Mouse (Mus musculus) thymus, adult 2 months (tissue): ENCODE measurements around the gene 1700122O11Rik. TPM values are rescaled to one million over a fixed set of nuclear protein-coding genes. Genes with fewer than 3 reads are reported as not detected.

Source experiments
- DNase-seq: peaks from one replicate; pipeline ENCODE4 v3.0.0; 2021
- H3K27ac ChIP-seq: fragments of 200-500 bp; 2 replicates; pipeline ENCODE4 v1.5.1; 2012; ENCODE audit warnings: low read length, control low read depth; ENCODE audit not compliant: control insufficient read depth, insufficient read depth
- H3K27me3 ChIP-seq: fragments of 200-500 bp; 2 replicates; pipeline ENCODE4 v1.6.1; 2012; ENCODE audit warnings: mild to moderate bottlenecking, low read length, moderate library complexity, mixed read lengths; ENCODE audit not compliant: control insufficient read depth, insufficient read depth
- H3K36me3 ChIP-seq: fragments of 200-500 bp; 2 replicates; pipeline ENCODE4 v1.6.1; 2012; ENCODE audit warnings: mild to moderate bottlenecking, low read length, moderate library complexity; ENCODE audit not compliant: control insufficient read depth, insufficient read depth
- H3K4me1 ChIP-seq: fragments of 200-500 bp; replicated peaks from 2 replicates; pipeline ENCODE4 v1.6.1; 2012; ENCODE audit warnings: low read length; ENCODE audit not compliant: control insufficient read depth, insufficient read depth
- H3K4me3 ChIP-seq: fragments of 200-500 bp; 2 replicates; pipeline ENCODE4 v1.5.1; 2012; ENCODE audit warnings: mild to moderate bottlenecking, low read length, control low read depth, moderate library complexity; ENCODE audit not compliant: control insufficient read depth, insufficient read depth
- CTCF ChIP-seq: fragments of 200-500 bp; IDR thresholded peaks from 2 replicates; pipeline ENCODE4 v1.5.1; 2012; ENCODE audit warnings: mild to moderate bottlenecking, control low read depth, low read length, moderate library complexity, borderline replicate concordance; ENCODE audit not compliant: control insufficient read depth, poor library complexity, insufficient read depth; ENCODE audit errors: extremely low read depth
- POLR2A ChIP-seq: fragments of 200-500 bp; IDR thresholded peaks from 2 replicates; pipeline ENCODE4 v1.6.1; 2012; ENCODE audit warnings: mild to moderate bottlenecking, low read length, control low read depth, moderate library complexity; ENCODE audit not compliant: control insufficient read depth, poor library complexity, insufficient read depth; ENCODE audit errors: extremely low read depth
- WGBS: fragments of 180-500 bp; shearing (Covaris S2); methylation state at CpG from one replicate; pipeline ENCODE4 v1.1.7; 2018; 5-methylcytosine and 5-hydroxymethylcytosine counted together
- polyA plus RNA-seq: library from polyadenylated mRNA; depleted of rRNA; stranded (reverse); fragments of >200 nt; gene quantifications from 2 replicates; pipeline ENCODE4 v1.2.3, GENCODE M21; 2012

1700122O11Rik gene
- polyA plus RNA-seq, 1 experiment: not detected

DNA sequence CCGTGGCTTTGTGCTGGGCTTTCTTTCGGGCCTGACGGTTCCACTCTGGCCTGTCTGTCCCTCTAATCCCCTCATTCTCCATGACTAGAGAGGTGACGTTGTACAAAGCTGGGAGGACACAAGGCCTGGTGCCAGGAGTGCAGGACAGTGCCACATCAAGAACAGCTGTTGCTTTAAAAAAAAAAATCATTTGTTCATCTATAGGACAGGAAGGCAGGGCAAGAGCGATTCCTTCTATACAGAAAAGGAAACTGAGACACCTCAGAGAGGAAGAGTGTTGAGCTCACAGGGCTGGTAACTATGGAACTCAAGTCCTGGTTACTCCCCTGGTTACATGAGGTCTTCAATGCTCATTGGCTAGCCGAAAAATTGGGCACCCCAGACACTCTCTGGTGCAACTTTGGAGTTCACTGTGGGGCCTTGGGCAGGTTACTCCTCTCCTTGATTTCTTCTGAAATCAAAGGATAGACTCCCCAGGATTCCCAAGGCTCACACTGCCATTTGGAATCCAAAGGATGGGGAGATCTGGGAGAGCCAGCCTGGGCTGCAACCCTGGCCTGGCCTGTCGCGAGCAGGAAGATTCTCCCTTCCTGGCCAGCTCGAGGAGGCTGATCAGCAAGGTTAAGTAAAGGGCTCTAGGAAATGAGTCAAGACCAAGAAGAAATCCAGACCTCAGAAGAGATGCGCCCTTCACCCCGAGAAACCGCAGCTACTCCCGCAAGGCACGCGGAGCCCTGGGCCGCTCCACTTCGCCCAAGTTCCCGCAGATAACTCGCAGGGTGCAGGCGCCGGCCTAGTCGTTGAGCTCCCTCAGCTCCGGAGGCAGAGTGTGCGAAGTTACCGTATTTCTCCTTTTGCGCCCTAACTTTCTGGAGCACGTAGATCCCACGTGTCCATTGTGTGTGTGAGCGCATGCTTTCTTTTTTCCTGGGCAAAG, 3.5 kb upstream of the 1700122O11Rik start:
- TF ChIP-seq CTCF (0 out of 2 replicates have a peak, but pooled peaks have one; percentile 38), POLR2A (peak; percentile 60; the same call in 1 of the 2 replicates)
- DNase-seq: peak; percentile 65
- WGBS: 4% methylated on average over 29 of the region's 29 CpGs
- H3K36me3 ChIP-seq: no peaks in the 10 kb centered on the region
- peak overlapping the region; percentile 65 for H3K4me3 ChIP-seq
- H3K27ac ChIP-seq: peak overlapping the region; percentile 90
- H3K27me3 ChIP-seq: no peaks in the 10 kb centered on the region
- peaks cover 31% of the 10 kb centered on the region for H3K4me1 ChIP-seq

GRCm38 (mm10) chr17:48039232-48039866, 1.3 kb upstream of the 1700122O11Rik start:
- no peak overlapping the region for H3K4me3 ChIP-seq
- peak; percentile 64 for DNase-seq
- H3K36me3 ChIP-seq: no peaks in the 10 kb centered on the region
- peak overlapping the region; percentile 21; the same call in 1 of the 2 replicates for H3K27ac ChIP-seq
- 20% methylated on average over 14 of the region's 14 CpGs for WGBS
- TF ChIP-seq CTCF (peak; percentile 45; the same call in 1 of the 2 replicates), POLR2A (no peak)
- H3K4me1 ChIP-seq: peaks cover 32% of the 10 kb centered on the region
- no peaks in the 10 kb centered on the region for H3K27me3 ChIP-seq

DNA sequence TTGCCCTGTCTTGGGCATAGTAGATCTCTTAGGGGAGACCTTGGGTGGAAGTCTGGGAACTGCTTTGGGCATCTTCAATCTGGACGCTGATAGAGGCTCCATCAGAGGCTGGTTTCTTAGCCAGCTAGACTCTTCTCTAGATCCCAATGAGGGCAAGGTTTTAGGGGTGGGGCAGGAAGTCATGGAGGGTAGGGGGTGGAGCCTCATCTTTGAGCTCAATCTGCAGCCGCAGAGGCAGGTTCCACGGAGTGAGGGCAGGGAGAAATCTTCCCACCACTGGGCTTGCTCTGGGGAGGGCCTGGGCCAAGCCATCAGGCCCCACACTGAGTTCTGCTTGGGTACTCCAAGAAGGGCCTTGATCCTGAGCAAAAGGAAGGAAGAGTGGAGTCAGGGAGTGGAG, 1.2 kb downstream of the 1700122O11Rik start:
- peaks cover 31% of the 10 kb centered on the region for H3K4me1 ChIP-seq
- no peaks in the 10 kb centered on the region for H3K36me3 ChIP-seq
- H3K4me3 ChIP-seq: no peak overlapping the region
- 22% methylated on average over 3 of the region's 3 CpGs for WGBS
- H3K27me3 ChIP-seq: no peaks in the 10 kb centered on the region
- no peak overlapping the region for H3K27ac ChIP-seq
- DNase-seq: peak; percentile 41
- TF ChIP-seq CTCF: no peak
- TF ChIP-seq POLR2A: no peak

DNA sequence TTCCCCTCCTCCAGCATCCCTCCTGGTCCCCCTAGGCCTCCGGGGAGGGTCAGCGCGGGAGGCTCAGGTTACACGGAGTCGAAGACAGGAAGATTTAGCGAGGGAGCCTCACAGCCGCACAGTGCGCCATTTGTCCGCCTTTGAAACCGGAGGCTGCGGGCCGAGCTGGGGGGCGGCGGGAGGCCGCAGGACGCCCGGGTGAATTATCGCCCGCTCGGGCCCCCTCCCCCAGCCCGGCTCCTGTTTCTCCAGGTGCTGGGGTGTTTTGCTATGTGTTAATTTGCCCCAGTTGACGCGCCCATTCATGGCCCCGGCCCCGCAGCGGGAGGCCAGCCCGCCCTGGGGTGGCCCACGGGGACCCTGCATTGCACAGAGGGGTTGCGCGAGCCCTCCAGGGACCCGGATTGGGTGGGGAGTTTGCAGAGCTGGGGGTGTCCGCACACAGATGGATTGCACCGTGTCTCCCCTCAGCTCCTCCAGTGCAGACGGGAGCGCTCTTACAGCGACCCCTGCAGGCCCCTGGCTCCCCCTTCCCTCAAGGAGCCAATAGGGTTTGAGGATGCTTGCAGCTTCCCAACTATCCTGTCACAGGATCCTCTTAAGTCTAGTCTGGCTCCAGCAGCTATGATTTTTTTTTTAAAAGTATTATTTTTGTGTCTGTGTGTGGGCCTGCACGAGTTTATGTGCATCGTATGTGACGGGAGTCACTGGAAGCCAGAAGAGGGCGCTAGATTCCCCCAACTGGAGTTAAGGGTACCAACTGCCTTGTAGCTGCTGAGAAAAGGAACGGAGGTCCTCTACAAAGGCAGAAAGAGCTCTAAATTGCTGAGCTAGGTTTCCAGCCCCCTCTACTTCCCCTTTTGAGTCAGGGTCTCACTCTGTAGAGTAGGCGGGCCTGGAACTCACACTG, 6.3 kb downstream of the 1700122O11Rik start:
- no peak overlapping the region for H3K4me3 ChIP-seq
- H3K36me3 ChIP-seq: no peaks in the 10 kb centered on the region
- 24% methylated on average over 42 of the region's 42 CpGs for WGBS
- no peak for TF ChIP-seq POLR2A
- TF ChIP-seq CTCF: 0 out of 2 replicates have a peak, but pooled peaks have one; percentile 21
- H3K27ac ChIP-seq: no peak overlapping the region
- H3K4me1 ChIP-seq: peaks cover 24% of the 10 kb centered on the region
- DNase-seq: peak; percentile 15
- no peaks in the 10 kb centered on the region for H3K27me3 ChIP-seq

DNA sequence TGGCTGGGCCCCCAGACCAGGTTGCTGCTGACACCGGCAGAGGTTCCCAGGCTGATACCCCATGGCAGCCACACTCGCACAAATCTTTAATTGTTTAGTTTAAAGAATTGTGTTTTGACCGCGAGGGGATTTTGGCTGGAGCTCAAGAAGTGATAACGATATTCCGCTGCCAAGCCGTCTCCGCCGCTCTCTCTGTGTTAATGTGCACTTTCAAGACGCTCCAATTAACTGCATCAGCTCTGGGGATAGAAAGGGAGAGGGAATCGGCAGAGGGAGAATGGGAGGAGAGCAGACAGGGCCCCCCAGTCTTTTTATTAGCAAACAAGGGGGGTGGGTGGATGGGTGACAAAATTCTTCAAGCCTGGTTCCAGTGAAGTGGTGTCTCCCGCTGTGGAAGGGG, 8.9 kb downstream of the 1700122O11Rik start:
- H3K27ac ChIP-seq: no peak overlapping the region
- TF ChIP-seq CTCF (no peak), POLR2A (no peak)
- H3K27me3 ChIP-seq: no peaks in the 10 kb centered on the region
- no peak overlapping the region for H3K4me3 ChIP-seq
- no peaks in the 10 kb centered on the region for H3K36me3 ChIP-seq
- DNase-seq: no peak
- WGBS: 85% methylated on average over 12 of the region's 12 CpGs
- peaks cover 22% of the 10 kb centered on the region for H3K4me1 ChIP-seq
